Mouse (Mus musculus): ENCODE results near the gene Atxn1. TPM values are rescaled to one million over a fixed set of nuclear protein-coding genes. Genes with fewer than 3 reads are reported as not detected.

Gene Atxn1
- total and polyA plus RNA-seq, 2 experiments from 2014 or later = 8.6 to 44.6 TPM

GRCm38 (mm10) chr13:45922467-45922866, 42.3 kb downstream of the Atxn1 start:
- Histone ChIP-seq H3K36me3 (ENCODE audit: insufficient read depth, low read length) (no peaks in the 10 kb centered on the region), H3K4me1 (ENCODE audit: insufficient read depth, low read length) (no peaks in the 10 kb centered on the region), H3K9ac (replicated peaks; ENCODE audit: low read length) (no peak overlapping the region), H3K4me3 (ENCODE audit: low read length) (no peak overlapping the region), H3K27ac (no peak overlapping the region), H3K4me2 (ENCODE audit: low read depth, low read length) (no peak overlapping the region), H3K9me3 (ENCODE audit: low read length) (no peaks in the 10 kb centered on the region), H3K27me3 (ENCODE audit: insufficient read depth, low read length) (no peaks in the 10 kb centered on the region)
- no peak for ATAC-seq
- no peak for DNase-seq (ENCODE audit: low spot score)
- 48% methylated on average over 9 of the region's 9 CpGs for WGBS
- TF ChIP-seq CTCF (IDR thresholded peaks at IDR 0.05; ENCODE audit: low read depth) = no peak

- Histone ChIP-seq H3K4me3 (ENCODE audit: low read length) (no peak overlapping the region), H3K36me3 (ENCODE audit: insufficient read depth, low read length) (no peaks in the 10 kb centered on the region), H3K27me3 (ENCODE audit: insufficient read depth, low read length) (no peaks in the 10 kb centered on the region), H3K27ac (no peak overlapping the region), H3K4me1 (ENCODE audit: insufficient read depth, low read length) (no peaks in the 10 kb centered on the region), H3K4me2 (ENCODE audit: low read depth, low read length) (no peak overlapping the region), H3K9me3 (ENCODE audit: low read length) (no peaks in the 10 kb centered on the region), H3K9ac (replicated peaks; ENCODE audit: low read length) (no peak overlapping the region)
- no peak for TF ChIP-seq CTCF (IDR thresholded peaks at IDR 0.05; ENCODE audit: low read depth)
- ATAC-seq (no peak), DNase-seq (ENCODE audit: low spot score) (no peak)
- 92% methylated on average over 13 of the region's 15 CpGs for WGBS
These were observed 45.7 kb downstream of the Atxn1 start for GRCm38 (mm10) chr13:45918956-45919711.

DNA sequence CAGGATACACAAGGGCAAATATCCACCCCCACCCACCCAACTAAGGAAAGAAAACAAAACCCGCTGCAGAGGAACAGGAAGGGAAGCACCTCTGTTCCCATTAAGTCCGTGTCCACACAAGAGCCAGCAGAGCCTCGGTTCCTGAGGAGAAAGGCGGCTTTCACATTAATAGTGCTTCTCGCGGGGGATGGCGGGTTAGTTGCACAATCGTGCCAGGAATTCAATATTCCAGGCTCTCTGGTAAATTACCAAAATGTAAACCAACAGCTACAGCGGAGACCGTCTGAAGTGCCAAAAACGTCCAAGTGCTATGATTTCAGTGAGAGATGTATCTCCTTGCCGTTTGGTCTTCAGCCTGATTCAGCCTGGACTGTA, 46.8 kb downstream of the Atxn1 start:
- no peaks in the 10 kb centered on the region for H3K4me1 ChIP-seq (ENCODE audit: insufficient read depth, low read length)
- no peak overlapping the region; the same call in 1 of the 2 replicates for H3K4me2 ChIP-seq (ENCODE audit: low read depth, low read length)
- ATAC-seq = 0 out of 2 replicates have a peak, but pooled peaks have one; percentile 47
- 63% methylated on average over 12 of the region's 12 CpGs for WGBS
- no peak for TF ChIP-seq CTCF (IDR thresholded peaks at IDR 0.05; ENCODE audit: low read depth)
- H3K36me3 ChIP-seq (ENCODE audit: insufficient read depth, low read length) = no peaks in the 10 kb centered on the region
- H3K27ac ChIP-seq = no peak overlapping the region
- peak; percentile 51 for DNase-seq (ENCODE audit: low spot score)
- H3K9me3 ChIP-seq (ENCODE audit: low read length) = no peaks in the 10 kb centered on the region
- no peaks in the 10 kb centered on the region for H3K27me3 ChIP-seq (ENCODE audit: insufficient read depth, low read length)
- H3K9ac ChIP-seq (replicated peaks; ENCODE audit: low read length) = no peak overlapping the region
- no peak overlapping the region for H3K4me3 ChIP-seq (ENCODE audit: low read length)

GRCm38 (mm10) chr13:45917058-45918005, 47.5 kb downstream of the Atxn1 start:
- Histone ChIP-seq H3K9me3 (ENCODE audit: low read length) (no peaks in the 10 kb centered on the region), H3K9ac (replicated peaks; ENCODE audit: low read length) (no peak overlapping the region), H3K4me1 (ENCODE audit: insufficient read depth, low read length) (no peaks in the 10 kb centered on the region), H3K27ac (no peak overlapping the region), H3K4me3 (ENCODE audit: low read length) (no peak overlapping the region), H3K27me3 (ENCODE audit: insufficient read depth, low read length) (no peaks in the 10 kb centered on the region), H3K36me3 (ENCODE audit: insufficient read depth, low read length) (no peaks in the 10 kb centered on the region), H3K4me2 (ENCODE audit: low read depth, low read length) (no peak overlapping the region; the same call in 1 of the 2 replicates)
- no peak for TF ChIP-seq CTCF (IDR thresholded peaks at IDR 0.05; ENCODE audit: low read depth)
- ATAC-seq = no peak; the same call in 1 of the 2 replicates
- no peak for DNase-seq (ENCODE audit: low spot score)
- 75% methylated on average over 21 of the region's 21 CpGs for WGBS

- DNase-seq (ENCODE audit: low spot score) (peak; percentile 44), ATAC-seq (peak; percentile 50; the same call in 1 of the 2 replicates)
- Histone ChIP-seq H3K36me3 (ENCODE audit: insufficient read depth, low read length) (no peaks in the 10 kb centered on the region), H3K4me3 (ENCODE audit: low read length) (no peak overlapping the region), H3K9ac (replicated peaks; ENCODE audit: low read length) (no peak overlapping the region), H3K4me2 (ENCODE audit: low read depth, low read length) (no peak overlapping the region), H3K9me3 (ENCODE audit: low read length) (no peaks in the 10 kb centered on the region), H3K27ac (no peak overlapping the region), H3K4me1 (ENCODE audit: insufficient read depth, low read length) (no peaks in the 10 kb centered on the region), H3K27me3 (ENCODE audit: insufficient read depth, low read length) (no peaks in the 10 kb centered on the region)
- 82% methylated on average over 3 of the region's 3 CpGs for WGBS
- no peak for TF ChIP-seq CTCF (IDR thresholded peaks at IDR 0.05; ENCODE audit: low read depth)
These were observed 48.9 kb downstream of the Atxn1 start for GRCm38 (mm10) chr13:45915921-45916320.

DNA sequence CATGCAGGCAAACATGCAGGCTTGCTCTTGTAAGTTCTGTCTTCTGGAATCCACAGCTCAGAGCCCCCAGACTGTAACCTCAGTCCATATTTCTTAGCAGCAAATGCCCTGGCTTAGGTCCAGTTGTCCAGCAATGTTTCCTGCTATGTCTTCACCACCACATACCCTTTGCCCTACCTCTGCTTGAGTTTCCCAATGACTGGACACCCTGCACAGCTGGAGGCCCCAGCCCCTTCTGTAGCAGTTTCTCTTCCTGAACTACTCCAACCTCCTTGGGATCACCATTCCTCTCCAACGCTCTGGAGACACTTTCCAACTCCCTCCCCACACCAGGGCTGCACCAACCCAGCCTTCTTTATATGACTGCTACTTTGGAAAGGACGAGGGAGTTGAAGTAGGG, 49.8 kb downstream of the Atxn1 start:
- WGBS = 78% methylated on average over 2 of the region's 2 CpGs
- Histone ChIP-seq H3K9me3 (ENCODE audit: low read length) (no peaks in the 10 kb centered on the region), H3K27me3 (ENCODE audit: insufficient read depth, low read length) (no peaks in the 10 kb centered on the region), H3K4me2 (ENCODE audit: low read depth, low read length) (no peak overlapping the region), H3K27ac (no peak overlapping the region), H3K9ac (replicated peaks; ENCODE audit: low read length) (no peak overlapping the region), H3K4me1 (ENCODE audit: insufficient read depth, low read length) (no peaks in the 10 kb centered on the region), H3K4me3 (ENCODE audit: low read length) (no peak overlapping the region), H3K36me3 (ENCODE audit: insufficient read depth, low read length) (no peaks in the 10 kb centered on the region)
- ATAC-seq (no peak), DNase-seq (ENCODE audit: low spot score) (no peak)
- TF ChIP-seq CTCF (IDR thresholded peaks at IDR 0.05; ENCODE audit: low read depth) = no peak

All from hindbrain, postnatal 0 days (tissue).